Mouse (Mus musculus) cerebellum, postnatal 25 days (tissue): Measurements from ENCODE around the gene Dhps.

Source experiments
- DNase-seq, 2 experiments: peaks; one replicate each; pipeline ENCODE4 v3.0.0; 2021; ENCODE audit warnings: mixed read lengths in 2 of 2

Dhps gene

DNA sequence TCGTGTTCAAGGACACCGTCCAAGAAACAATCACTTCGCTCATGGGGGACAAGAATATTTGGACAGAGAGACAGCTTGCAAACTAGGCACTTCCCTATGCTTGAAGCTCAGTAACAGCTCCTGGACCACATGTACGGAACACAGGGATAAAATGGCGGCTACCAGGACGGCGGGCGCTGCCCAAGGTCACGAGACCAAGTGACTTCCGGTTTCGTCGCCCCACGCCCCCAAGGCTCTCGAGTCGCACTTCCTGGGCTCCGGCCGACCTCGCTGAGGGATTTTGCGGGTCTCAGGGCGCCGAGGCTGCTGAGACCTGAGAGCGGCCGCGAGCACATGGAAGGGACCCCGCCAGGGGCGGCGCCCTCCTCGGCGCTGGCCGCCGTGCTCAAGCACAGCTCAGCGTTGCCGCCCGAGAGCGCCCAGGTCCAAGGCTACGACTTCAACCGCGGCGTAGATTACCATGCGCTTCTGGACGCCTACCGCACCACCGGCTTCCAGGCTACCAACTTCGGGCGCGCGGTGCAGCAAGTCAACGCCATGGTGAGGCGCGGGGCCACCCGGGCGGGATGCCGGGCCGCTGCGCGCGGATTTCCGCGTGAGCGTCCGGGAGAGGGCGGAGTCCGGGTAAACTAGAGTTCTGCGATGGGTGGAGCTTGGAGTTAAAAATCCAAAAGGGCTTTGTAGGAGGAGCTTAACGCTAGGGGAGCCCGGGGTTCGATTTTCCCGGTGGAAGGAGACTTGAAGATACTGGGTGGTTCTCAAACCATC is at the start of gene Dhps:
TSS of gene Dhps (plus strand) at position 244 of the 768 bp plus-strand sequence.
- DNase-seq = peak; percentile 90 to 94

DNA sequence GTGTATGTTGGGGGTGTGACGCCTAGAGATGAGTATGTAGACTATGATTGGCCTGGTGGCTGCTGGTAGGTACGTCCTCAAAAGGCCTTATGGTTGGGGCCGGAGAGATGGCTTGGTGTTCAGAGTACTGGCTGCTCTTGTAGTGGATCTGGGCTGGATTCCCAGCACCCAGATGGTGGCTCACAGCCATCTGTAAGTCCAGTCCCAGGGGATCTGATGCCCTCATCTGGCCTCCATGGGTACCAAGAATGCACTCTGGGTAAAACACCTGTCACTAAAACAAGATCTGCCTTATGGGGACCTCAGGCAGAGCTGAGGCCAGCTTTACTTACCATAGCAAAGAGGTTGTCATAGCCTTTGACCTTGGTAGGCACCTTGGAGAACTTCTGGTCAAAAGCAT is 47.7 kb upstream of the Dhps start:
- no peak for DNase-seq

DNA sequence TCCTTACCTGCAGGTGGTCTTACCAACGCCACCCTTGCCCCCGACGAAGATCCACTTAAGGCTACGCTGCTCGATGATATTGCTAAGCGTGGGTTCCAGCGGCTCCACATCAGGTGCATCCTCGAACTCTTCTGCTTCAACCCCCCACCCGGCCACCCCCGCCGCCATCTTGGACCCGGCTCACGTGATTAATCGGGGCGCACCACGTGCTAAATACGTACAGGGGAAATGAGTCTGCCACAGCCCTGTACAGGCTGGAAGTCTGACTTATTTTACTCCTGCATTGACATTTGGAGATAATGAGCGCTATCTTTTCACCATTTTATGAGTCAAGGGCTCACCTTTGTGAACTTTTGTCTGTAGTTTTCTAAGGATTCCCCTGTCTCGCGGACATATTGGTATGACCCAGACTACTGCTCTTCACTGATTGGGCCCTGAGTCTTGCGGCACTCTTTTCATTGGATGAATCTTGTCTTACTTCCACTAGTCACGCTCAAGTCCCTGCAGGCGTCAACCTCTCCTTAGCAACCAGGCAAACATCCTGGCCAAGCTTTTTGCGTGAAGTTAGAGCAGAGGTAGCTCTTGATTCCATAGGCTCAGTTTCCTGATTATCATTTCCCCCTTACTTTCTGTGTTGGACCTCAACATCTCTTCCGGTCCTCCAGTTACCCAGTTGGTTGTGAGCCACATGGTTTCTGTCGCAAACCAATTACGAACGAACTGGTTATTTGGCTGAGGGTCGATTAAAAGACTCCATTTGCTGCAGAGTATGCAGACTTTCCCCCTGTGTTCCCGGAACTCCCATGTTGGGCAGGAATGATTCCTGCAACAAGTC is 46.2 kb upstream of the Dhps start, which contains the start of gene Asna1:
TSS of gene Asna1 (minus strand) at position 184 of the 835 bp plus-strand sequence.
- DNase-seq = peak; percentile 86 to 88

DNA sequence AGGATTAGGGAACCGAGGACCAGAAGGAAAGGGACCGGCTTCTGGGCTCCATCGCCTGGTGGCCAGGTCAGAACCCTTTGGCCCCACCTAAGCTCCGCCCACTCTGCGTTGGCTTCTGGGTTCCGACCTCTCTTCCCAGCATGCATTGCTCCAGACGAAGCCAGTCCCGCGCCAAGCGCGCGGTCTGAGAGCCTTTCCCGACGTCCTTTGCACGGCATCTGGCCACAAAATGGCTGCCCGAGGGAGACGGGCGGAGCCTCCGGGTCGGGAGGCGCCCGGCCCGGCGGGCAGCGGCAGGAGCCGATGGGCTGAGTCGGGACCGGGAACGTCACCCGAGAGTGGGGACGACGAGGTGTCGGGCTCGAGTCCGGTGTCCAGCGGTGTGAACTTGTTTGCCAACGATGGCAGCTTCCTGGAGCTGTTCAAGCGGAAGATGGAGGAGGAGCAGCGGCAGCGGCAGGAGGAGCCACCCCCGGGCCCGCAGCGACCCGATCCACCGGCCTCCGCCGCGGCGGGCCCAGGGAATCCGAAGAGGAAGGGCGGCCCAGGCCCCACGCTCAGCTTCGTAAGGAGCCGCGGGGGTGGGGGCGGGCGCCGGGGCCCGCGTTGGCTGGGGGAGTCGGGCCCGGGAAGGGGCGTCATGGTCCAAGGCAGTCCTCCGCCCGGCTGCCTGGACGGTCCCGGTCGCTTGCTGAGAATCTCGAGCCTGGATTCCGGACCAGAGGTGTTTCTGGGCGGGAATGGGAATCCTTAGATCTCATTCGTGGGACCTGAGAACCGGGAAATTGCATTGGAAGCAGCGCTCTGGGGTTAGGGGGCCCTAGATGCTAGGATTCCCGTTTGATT is 44.7 kb upstream of the Dhps start, which contains the start of gene Trir:
TSS of gene Trir (plus strand) at position 154 of the 846 bp plus-strand sequence.
- peak; percentile 98 for DNase-seq

DNA sequence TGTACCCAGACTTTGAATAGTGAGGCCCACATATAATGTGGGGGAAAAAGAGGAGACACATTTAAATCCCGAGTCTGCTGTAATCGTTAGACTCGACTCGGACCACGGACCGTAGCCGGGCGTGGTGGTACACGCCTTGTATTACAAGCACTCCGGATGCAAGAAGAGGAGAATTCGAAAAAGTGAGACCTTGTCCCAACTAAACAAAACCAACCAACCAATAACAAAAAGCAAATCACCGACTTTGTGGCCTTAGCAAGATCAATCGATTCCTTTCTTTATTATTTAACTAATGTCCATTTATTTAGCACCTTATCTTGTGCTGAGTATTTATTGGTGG is 44.1 kb upstream of the Dhps start:
- no peak for DNase-seq

DNA sequence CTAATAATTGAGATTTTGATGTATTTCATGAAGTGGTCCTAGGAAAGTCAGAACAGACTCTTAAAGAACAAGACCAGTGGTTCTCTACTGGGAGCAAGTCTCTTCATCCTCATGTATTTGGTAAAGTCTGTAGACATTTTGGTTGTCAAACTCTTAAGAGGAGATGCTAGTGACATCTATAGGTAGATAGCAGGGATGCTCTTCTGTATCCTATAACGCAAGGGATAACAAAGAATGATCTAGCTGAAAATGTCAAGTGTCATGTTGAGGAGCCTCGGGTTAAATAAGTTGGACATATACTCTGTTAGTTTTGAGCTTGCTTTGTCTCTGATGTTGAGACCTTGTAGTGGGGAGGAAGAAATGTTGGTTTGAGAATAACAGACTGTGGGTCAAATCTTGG is 43.6 kb upstream of the Dhps start:
- no peak for DNase-seq

DNA sequence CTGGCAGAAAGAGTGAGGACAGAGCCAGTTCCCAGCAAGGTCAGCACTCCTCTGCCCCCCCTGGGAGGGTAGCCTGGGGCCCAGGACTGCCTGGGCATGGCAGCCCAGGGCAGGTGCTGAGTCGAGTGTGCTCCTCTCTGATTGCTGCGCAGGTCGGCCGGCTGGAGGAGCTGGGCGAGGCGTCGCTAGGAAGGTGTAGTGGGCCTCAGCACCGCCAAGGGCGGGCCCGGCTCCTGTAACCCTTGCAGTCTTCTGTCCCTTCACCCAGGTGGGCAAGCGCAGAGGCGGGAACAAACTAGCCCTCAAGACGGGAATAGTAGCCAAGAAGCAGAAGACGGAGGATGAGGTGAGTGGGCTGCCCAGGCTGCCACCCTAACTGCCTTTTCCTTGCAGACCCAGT is 42.3 kb upstream of the Dhps start:
- DNase-seq = peak in 1 of 2 experiments; percentile 27

DNA sequence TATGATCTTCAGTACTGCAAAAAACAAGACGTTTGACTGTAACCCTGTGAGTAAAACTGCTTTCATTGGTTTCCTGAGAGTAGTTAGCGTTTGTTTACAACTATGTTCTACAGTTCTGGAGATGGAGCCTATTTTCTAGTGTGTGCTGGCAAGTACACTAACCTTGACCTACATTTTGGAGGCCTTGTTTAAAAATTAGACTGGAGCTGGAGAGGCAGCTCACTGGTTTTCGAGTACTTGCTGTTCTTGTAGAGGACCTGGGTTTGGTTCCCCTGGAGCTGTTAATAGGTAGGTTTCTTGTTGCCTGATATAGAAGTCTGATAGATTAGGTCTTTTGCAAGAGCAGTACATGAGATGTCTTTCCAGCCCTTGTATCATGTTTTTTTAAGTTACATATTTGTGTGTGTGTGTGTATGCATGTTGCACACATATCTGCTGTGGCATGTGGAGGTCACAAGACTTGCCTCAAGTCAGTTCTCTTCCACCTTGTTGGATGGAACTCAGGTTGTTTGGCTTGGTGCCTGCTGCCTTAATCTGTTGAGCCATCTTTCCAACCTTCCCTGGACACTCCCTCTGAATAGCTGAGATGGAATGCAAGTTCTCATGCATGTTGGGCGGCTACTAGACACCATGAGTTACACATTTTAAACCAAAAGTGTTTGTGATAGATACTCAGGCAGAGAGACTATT is 38.8 kb upstream of the Dhps start:
- peak in 1 of 2 experiments; percentile 40 for DNase-seq

DNA sequence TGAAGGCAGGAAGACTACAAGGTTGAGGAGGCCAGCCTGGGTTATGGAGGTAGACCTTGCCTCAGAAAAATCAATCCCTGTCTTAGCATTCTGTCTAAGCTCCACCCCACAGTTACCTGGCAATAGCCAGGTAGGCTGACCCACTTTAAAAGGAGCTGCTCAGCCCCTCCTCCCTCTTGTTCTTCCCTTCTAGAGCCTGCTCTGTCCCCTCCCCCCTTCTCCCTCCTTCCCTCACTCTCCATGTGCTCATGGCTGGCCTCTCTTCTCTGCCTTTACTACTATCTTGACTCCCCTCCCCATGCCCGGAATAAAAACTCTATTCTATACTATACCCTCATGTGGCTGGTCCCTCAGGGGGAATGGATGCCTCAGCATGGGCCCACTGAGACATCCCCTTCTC is 37.7 kb upstream of the Dhps start:
- DNase-seq = no peak

DNA sequence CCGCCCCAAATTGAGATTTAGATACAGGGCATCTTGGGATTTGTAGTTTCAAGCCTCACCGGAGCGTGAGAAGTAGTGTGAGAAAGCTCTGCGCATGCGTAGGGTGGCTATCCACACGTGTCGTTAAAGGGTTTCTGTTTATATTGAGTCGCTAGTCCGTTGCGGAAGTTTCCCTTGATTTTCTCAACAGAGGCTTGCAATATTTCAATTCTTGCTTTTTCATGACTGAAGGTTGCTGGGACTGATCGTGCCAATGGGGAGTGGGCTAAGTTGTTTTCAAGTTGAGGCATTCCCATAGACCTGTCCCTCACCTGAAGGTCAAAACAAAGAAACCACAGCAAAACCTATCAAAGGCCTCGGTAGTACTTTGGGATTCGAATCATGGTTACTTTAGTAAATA is 36.8 kb upstream of the Dhps start:
- peak; percentile 65 to 82 for DNase-seq

DNA sequence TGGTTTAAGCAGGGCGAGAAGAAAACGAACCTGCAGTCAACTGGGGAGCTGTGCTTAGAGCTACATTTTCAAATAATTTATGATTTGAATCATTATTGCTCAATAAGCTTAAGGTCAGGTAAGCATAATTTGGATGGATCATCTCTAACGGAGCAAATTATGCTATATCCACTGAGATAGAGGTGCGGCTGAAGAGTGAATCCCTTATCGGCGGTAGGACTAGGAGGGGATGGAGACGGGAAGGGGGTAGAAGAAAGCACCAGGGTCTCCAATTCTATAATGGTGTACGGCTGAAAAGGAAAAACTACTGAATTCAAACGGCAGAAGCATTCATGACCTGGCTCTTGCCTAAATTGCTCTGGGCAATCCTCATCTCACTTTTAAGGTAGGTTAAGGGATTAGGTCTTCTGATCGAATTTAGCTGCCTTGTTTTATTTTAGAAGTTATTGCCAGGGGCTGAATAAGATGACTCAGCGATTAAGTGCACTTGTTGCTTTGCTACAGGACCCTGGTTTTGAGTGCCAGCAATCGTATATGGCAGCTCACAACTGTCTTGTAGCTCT is 36.3 kb upstream of the Dhps start:
- no peak for DNase-seq

DNA sequence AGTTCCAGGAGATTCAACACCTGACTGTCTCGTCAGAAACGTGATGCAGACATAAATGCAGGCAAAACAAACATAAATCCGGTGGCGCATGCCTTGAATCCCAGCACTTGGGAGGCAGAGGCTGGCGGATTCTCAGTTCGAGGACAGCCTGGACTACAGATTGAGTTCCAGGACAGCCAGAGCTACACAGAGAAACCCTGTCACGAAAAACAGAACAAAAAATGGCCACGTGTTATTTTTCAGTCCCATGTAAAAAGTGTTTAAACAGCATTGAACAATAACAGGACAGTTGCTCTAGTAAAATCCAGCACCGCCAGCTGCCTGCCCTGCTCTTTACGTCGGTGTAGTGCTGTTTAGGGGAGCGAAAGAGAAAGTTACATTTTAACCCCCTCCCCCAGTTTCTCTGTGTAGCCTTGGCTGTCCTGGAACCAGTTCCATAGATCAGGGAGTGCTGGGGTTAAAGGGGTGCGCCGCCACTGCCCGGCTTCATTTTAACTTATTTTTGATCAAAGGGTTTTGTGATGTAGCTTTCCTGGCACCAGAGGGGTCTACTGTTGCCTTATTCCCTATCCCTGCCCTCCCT is 35.7 kb upstream of the Dhps start:
- no peak for DNase-seq

DNA sequence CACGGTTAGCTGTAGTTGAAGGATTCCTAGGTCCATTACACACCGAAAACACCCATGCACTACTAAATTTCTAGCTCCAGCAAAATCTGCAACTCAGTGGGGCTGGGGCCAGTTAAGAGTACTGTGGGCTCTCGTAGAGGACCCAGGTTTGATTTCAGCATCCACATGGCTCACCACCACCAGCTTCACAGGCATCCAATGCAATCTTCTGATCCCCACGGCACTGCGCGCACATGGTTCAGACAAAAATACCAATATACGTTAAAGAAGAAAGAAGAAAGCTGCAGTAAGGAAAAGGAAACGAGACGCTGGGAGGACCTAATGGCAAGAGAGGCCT is 35.2 kb upstream of the Dhps start:
- no peak for DNase-seq

DNA sequence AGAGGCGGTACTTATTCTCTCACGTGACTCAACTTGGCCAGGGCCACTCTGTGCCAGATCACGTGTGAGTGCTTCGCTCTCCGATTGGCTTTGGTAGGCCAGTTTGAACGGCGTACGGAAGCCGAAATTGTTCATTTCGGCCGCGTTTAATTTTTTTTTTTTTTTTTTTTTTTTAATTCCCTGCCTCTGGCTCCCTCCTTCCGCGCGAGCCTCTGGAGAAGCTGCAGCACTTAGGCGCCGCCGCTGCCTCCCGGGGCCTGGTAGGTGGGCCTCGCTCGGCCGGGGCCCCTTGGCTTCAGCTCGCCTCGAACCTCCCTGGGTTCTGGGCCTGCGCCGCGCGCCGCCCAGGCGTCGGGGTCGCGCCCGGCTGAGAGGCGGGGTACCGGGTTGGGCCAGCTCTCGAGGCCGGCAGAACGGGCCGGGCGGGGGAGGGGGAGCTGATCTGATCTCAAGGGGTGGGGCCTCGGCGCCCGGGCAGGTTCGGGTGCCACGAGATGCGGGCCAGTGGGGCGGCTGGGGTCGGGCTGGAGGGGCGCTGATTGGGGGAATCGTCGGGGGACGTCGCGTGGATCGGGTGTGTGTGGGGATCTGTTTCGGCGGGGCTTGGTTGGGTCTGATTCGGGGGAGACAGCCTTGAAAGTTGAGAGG is 34.7 kb upstream of the Dhps start, which contains the start of gene Tnpo2:
TSS of gene Tnpo2 (plus strand) at position 198 of the 648 bp plus-strand sequence.
- DNase-seq = peak; percentile 90 to 94

DNA sequence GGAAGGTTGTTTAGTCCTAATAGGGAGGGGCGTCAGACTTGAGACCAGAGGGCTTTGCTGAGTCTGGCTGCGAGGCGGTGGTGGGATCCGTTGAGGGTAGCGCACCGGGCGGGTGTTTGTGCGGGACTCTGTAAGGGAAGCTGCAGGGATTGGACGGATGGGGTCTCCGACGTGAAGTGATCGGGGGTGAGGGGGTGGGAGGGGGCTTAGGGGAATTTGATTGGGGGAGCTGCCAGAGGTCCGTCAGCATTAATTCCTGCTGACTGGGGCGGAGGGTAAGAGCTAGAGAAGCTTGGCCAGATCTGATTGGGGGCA is 34.2 kb upstream of the Dhps start:
- DNase-seq = no peak

DNA sequence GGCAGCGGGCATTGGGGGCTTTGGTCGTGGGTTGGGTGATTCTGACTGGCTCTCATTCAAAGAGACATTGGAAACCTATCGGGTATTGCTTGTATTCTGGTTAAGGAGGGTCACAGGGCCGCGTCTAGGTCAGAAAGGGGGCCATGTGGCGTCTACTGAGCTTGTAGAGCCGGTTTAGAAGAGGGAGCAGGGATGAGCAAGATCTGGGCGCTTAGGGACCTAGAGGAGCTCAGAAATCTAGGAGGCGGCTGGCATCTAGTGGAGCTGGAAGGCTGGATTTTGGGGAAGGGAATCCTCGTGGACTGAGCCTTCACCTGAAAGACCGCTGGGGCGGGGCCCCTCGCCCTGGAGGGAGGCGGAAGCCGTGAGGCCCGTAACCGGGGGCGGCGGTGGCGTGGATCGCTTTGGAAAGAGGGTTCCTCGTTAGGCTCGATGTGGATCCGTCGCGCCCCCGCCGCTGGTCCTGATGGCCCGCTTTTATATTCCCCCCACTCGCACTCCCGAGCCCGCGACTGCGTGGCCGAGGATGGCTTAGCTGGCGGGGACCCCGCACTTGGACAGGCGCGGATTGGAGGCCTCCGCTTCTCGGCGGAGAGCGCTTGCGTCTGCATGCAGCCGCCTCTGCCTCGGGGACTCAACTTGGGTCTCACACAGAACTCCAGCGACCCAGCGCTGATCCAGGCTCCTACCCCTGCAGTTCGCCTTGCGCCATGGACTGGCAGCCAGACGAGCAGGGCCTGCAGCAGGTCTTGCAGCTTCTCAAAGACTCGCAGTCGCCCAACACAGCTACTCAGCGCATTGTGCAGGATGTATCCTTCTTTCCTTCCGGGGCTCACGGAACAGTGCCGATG is 33.7 kb upstream of the Dhps start:
- peak; percentile 60 to 61 for DNase-seq

DNA sequence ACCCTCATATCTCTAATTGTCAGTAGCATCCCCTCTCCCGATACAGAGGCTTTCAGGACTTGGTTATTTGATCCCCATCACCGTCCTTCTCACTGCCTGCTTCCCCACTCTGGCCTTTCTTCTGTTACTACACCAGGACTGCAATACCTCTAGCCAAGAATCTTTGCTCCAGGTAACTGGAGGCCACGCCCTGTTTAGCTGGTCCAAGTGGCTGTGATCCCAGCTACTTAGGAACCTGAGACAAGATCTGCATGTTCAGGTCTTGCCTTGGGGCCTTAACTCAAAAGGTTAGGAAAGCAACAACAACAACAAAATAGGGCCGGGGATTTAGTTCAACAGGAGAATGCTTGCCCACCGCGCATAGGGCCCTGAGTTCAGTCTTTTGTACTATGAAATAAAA is 27.9 kb upstream of the Dhps start:
- no peak for DNase-seq

DNA sequence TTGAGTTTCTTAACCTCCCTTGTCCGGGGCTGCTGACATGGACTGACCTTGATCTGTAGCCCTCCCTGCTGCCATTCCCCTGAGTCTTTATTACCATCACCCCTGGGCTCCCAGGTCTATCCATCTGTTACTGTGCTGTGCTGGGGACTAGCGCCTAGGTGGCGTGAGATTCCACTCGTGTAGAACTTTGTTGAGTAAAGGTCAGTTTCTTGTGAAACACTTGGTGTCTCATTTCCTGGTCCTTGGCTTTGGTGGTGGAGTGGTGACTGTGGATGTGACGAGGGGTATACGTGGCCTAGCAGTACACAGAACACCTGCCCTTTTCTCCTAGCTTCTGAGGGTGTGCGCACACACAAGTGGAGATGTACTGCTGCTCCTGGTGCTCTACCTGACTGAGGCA is 14.2 kb upstream of the Dhps start:
- DNase-seq = no peak

DNA sequence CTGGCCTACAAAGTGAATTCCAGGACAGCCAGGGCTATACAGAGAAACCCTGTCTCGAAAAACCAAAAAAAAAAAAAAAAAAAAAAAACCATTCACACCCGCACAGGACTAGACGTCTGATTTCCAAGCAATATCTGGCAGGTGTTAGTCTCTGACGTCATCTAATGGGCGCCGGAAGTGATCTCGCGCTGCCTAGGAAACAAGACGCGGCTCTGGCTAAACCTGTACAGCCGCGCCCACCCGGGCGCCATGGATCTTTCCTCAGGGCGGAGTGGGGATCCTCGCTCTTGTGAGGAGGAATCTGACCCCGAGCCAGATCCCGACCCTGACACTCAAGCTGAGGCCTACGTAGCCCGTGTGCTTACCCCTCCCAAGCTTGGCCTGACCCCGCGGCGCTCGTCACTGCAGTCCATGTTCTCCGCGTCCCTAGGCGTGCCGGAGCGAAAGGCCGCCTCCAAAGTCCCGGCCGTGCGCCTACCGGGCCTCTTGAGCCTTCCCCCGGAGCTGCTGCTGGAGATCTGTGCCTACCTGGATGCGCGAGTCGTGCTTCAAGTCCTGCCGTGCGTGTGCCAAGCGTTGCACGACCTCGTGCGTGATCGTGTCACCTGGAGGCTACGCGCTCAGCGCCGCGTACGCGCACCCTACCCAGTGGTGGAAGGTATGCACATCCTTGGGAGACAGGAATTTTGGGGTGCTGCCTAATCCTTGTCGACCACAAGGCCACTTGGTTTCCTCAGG is 11.5 kb upstream of the Dhps start, which contains the start of gene Fbxw9:
TSS of gene Fbxw9 (plus strand) at position 177 of the 738 bp plus-strand sequence.
- DNase-seq = peak; percentile 91 to 93

DNA sequence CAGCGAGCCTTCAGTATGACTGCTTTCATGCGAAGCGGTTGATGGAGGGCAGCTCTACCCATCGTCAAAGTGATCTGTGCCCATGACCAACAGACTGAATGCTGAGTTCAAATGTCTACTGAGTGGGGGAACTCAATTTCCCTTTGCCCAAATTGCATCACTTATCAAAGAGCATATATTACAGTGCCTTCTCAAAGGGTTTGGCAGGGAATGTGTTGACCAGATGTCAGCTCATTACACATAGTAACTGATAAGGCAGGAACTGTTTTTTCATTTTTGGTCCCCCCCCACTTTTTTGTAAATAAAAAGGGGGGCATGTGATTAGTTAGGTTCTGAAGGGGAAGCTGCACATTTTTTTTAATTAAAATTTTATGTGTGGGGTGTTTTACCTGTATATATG is 9.0 kb upstream of the Dhps start:
- no peak for DNase-seq
